Comparison of ENCODE assay signal across 26 mouse cellular contexts in the genomic region with DNA sequence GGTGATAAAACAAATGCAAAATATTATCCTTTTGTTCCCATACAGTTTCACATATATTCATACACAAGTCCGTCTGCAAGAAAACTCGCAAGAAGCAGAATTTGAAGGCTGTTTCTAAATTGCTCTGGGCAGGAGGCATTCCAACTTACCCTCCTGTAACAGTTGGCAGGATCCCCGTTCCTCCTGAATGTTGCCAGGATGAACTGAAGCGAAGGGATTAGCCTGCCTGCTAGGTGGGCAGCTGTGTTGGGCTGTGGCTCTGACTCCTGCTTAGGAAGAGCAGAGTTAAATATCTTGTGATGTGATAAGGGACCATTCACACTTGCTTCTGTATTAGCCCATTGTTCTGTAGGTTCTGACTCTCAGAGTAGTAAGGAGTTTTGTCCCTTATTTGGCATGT. TPM values are rescaled to one million over a fixed set of nuclear protein-coding genes. Genes with fewer than 3 reads are reported as not detected.
A peak's percentile ranks its signal among the peaks of the same experiment; 100 is the strongest.
DNase-seq lines count a peak whose midpoint lies in the region; ATAC-seq lines count a peak whose summit lies in the region.
"Had no signal": no experiment of that assay in that cellular context is flagged by ENCODE, and none has a peak within 500 bp of the region (broad histone marks: within the 10 kb centered on the region; RNA-seq: fewer than 3 reads in every experiment).

No protein-coding gene starts in this region.

- no peak overlapping the region for H3K9ac ChIP-seq in forebrain, embryonic 15.5 days (replicated peaks)
- H3K9ac ChIP-seq in forebrain, embryonic 12.5 days, result no peak overlapping the region
- H3K9ac ChIP-seq: embryonic facial prominence, embryonic 15.5 days; hindbrain, embryonic 12.5 days; intestine, embryonic 15.5 days had no signal

- H3K9me3 ChIP-seq in forebrain, embryonic 15.5 days, result no peaks in the 10 kb centered on the region
- H3K9me3 ChIP-seq in forebrain, embryonic 12.5 days, result no peaks in the 10 kb centered on the region
- H3K9me3 ChIP-seq: embryonic facial prominence, embryonic 15.5 days; heart, embryonic 10.5 days; hindbrain, embryonic 12.5 days; intestine, embryonic 15.5 days had no signal

- H3K27ac ChIP-seq in forebrain, embryonic 15.5 days (replicated peaks), result no peak overlapping the region
- H3K27ac ChIP-seq in forebrain, embryonic 12.5 days, result no peak overlapping the region
- H3K27ac ChIP-seq: embryonic facial prominence, embryonic 15.5 days; gastrocnemius, adult 2 months; heart, embryonic 10.5 days; hindbrain, embryonic 12.5 days; intestine, embryonic 15.5 days had no signal

- H3K27me3 ChIP-seq in forebrain, embryonic 15.5 days, result no peaks in the 10 kb centered on the region
- no peaks in the 10 kb centered on the region for H3K27me3 ChIP-seq in forebrain, embryonic 12.5 days
- H3K27me3 ChIP-seq: CH12.LX; embryonic facial prominence, embryonic 15.5 days; hindbrain, embryonic 12.5 days; intestine, embryonic 15.5 days; Patski had no signal

- ATAC-seq in cerebellum, adult (ENCODE audit: insufficient number of reproducible peaks, low FRiP score, low TSS enrichment), result no peak
- ATAC-seq in forebrain, embryonic 15.5 days (replicated peaks), result peak; percentile 53
- ATAC-seq in forebrain, embryonic 12.5 days (ENCODE audit: low FRiP score), result no peak
- ATAC-seq: activated CD4-positive, CD25-positive, alpha-beta regulatory T cell, adult 4 months; intestine, embryonic 15.5 days; Patski had no signal

- H3K4me2 ChIP-seq in forebrain, embryonic 15.5 days (replicated peaks), result no peak overlapping the region
- H3K4me2 ChIP-seq in forebrain, embryonic 12.5 days, result no peak overlapping the region
- H3K4me2 ChIP-seq: embryonic facial prominence, embryonic 15.5 days; hindbrain, embryonic 12.5 days; intestine, embryonic 15.5 days had no signal

- H3K4me1 ChIP-seq in forebrain, embryonic 15.5 days, result peaks cover 12% of the 10 kb centered on the region
- no peaks in the 10 kb centered on the region for H3K4me1 ChIP-seq in forebrain, embryonic 12.5 days
- H3K4me1 ChIP-seq: embryonic facial prominence, embryonic 15.5 days; hindbrain, embryonic 12.5 days; intestine, embryonic 15.5 days had no signal

- DNase-seq in cerebellum, postnatal 14 days, result peak; percentile 88 to 89
- DNase-seq in left cerebral cortex, postnatal 4 days, result peak; percentile 77
- no peak for DNase-seq in left cerebral cortex, adult 9 months (ENCODE audit: low spot score in 2 of 2)
- no peak for DNase-seq in retina, embryonic 14.5 days (ENCODE audit: low spot score)
- DNase-seq: adrenal gland, adult 8-10 months; cerebellum, adult 8-10 months; embryo, embryonic 11 days; gastrocnemius, adult 2 months; gastrocnemius, postnatal 25 days; heart, postnatal 10 days; heart, postnatal 4 days; kidney, adult 18-20 months had no signal

- H3K4me3 ChIP-seq in forebrain, embryonic 15.5 days, result no peak overlapping the region
- H3K4me3 ChIP-seq in forebrain, embryonic 12.5 days (replicated peaks), result no peak overlapping the region
- H3K4me3 ChIP-seq: embryonic facial prominence, embryonic 15.5 days; erythroblast, embryonic 14.5 days; gastrocnemius, adult 2 months; heart, embryonic 10.5 days; hindbrain, embryonic 12.5 days; intestine, embryonic 15.5 days had no signal

- intact Hi-C loops in left cerebral cortex, postnatal 4 days (cut with DNase I), result no loop called here

- WGBS in forebrain, embryonic 15.5 days, result 48% methylated on average over 4 of the region's 4 CpGs
- WGBS in forebrain, embryonic 12.5 days, result 79% methylated on average over 4 of the region's 4 CpGs

- H3K36me3 ChIP-seq in forebrain, embryonic 15.5 days, result no peaks in the 10 kb centered on the region
- H3K36me3 ChIP-seq in forebrain, embryonic 12.5 days (replicated peaks), result peaks cover 22% of the 10 kb centered on the region
- H3K36me3 ChIP-seq: embryonic facial prominence, embryonic 15.5 days; heart, embryonic 10.5 days; hindbrain, embryonic 12.5 days; intestine, embryonic 15.5 days had no signal

RNA-seq across cellular contexts. Expression of gene Sox2, which starts 30.1 kb away (rescaled TPM):
- polyA plus RNA-seq in forebrain, embryonic 15.5 days (2015; fragmentation: Nextera tagmentation; extraction: Ambion mirVana), result 39.7 and 42.3 TPM in 2 replicates
- 75.5 and 77.0 TPM in 2 replicates for polyA plus RNA-seq in forebrain, embryonic 12.5 days (2016; fragmentation: Nextera tagmentation; extraction: Ambion mirVana)
- 10 to 100 TPM; 55.8 to 59.3 TPM for total RNA-seq in left cerebral cortex, postnatal 4 days (2021)
- total RNA-seq: CH12.LX; common myeloid progenitor, adult 5-6 weeks; gastrocnemius, adult 2 months; gastrocnemius, postnatal 25 days; granulocyte monocyte progenitor cell, adult 5-6 weeks; heart, postnatal 4 days had no signal
- polyA plus RNA-seq: activated CD4-positive, CD25-positive, alpha-beta regulatory T cell, adult 4 months; erythroblast, embryonic 14.5 days; kidney, embryonic 14.5 days had no signal

Comparison
In these comparisons a context has a peak if more than half of its experiments do, and no peak if none do; other contexts are left out.
1. DNase-seq: peak in cerebellum, postnatal 14 days (2 of 2) and left cerebral cortex, postnatal 4 days (single experiment); none in left cerebral cortex, adult 9 months (0 of 2) and retina, embryonic 14.5 days (single experiment).